8 mouse cellular contexts compared by ENCODE assay signal in the genomic region with DNA sequence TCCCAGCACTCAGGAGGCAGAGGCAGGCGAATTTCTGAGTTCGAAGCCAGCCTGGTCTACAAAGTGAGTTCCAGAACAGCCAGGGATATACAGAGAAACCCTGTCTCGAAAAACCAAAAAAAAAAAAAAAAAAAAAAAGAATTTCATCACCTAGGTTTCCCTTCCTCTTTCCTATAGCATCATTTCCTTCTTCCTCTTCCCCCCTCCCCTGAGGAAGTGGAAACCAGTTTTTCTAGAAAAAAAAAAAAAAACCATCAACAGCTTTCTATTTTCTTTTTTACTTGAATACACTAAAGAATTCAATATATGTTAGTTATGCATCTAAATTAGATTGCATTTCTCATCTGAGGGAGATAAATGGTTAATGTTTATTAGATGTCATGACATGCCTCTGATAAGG. TPM values are rescaled to one million over a fixed set of nuclear protein-coding genes. Genes with fewer than 3 reads are reported as not detected.
ATAC-seq and TF ChIP-seq lines count a peak whose summit lies in the region.
"Not testable (repeated sequence)": the region's sequence is repeated elsewhere in the genome, so short reads cannot be mapped to it uniquely, and the experiment has no call there.
"Had no signal": no experiment of that assay in that cellular context is flagged by ENCODE, and none has a peak within 500 bp of the region (broad histone marks: within the 10 kb centered on the region; RNA-seq: fewer than 3 reads in every experiment).

No protein-coding gene starts in this region.

- not testable (repeated sequence) for TF ChIP-seq POLR2A in bone marrow macrophage, adult 2 months (IDR thresholded peaks at IDR 0.05; ENCODE audit: borderline replicate concordance, low read depth, low read length)

- peak overlapping the region; percentile 65 for H3K27ac ChIP-seq in bone marrow macrophage, adult 2 months (ENCODE audit: insufficient read depth, low read depth, low read length)

- 0 out of 2 replicates have a peak, but pooled peaks have one; percentile 52 for ATAC-seq in common myeloid progenitor, adult 5-6 weeks (replicated peaks; ENCODE audit: low read depth, poor library complexity, severe bottlenecking)
- peak; percentile 88 for ATAC-seq in granulocyte monocyte progenitor cell, adult 5-6 weeks (replicated peaks; ENCODE audit: poor library complexity, severe bottlenecking)
- ATAC-seq in megakaryocyte, adult 5-6 weeks (ENCODE audit: poor library complexity, severe bottlenecking): peak; percentile 84
- peak; percentile 76 for ATAC-seq in megakaryocyte progenitor cell, adult 5-6 weeks (replicated peaks; ENCODE audit: poor library complexity)

- not testable (repeated sequence) for H3K4me3 ChIP-seq in bone marrow macrophage, adult 2 months (ENCODE audit: insufficient read depth, low read length)

- not testable (repeated sequence) for TF ChIP-seq CTCF in bone marrow macrophage, adult 2 months (IDR thresholded peaks at IDR 0.05; ENCODE audit: low read depth, low read length)

- H3K4me1 ChIP-seq in bone marrow macrophage, adult 2 months (ENCODE audit: control insufficient read depth, insufficient read depth, low read length): peaks cover 17% of the 10 kb centered on the region

RNA-seq across cellular contexts. Expression of a gene that starts 6.9 kb away (rescaled TPM):
- 457 and 471 TPM in 2 replicates for polyA plus RNA-seq in bone marrow macrophage, adult 2 months (2012; ENCODE audit: insufficient read depth, insufficient read length, missing spikeins)
- 0.78 and 1.4 TPM in 2 replicates for total RNA-seq in common myeloid progenitor, adult 5-6 weeks (2017)
- 1.2 TPM in 1 of 2 replicates, not detected in the other for total RNA-seq in granulocyte monocyte progenitor cell, adult 5-6 weeks (2014; fragmentation: Nextera tagmentation)
- 0.62 and 1.3 TPM in 2 replicates for total RNA-seq in granulocyte monocyte progenitor cell, adult 5-6 weeks (2017)
- 55.5 and 63.0 TPM in 2 replicates for total RNA-seq in megakaryocyte, adult 5-6 weeks (2015)
- total RNA-seq in megakaryocyte, adult 5-6 weeks (2017): 52.2 and 60.6 TPM in 2 replicates
- total RNA-seq in megakaryocyte progenitor cell, adult 5-6 weeks (2015): 0.59 and 1.5 TPM in 2 replicates
- 1.2 and 1.8 TPM in 2 replicates for total RNA-seq in megakaryocyte progenitor cell, adult 5-6 weeks (2017)
- total RNA-seq: CH12.LX, G1E, MEL had no signal
- polyA plus RNA-seq: G1E had no signal

Comparison
In these comparisons a context has a peak if more than half of its experiments do, and no peak if none do; other contexts are left out.
1. RNA of a gene that starts 6.9 kb away (total RNA-seq): 52.2 to 63.0 TPM in megakaryocyte, adult 5-6 weeks; 0.59 to 1.8 TPM in megakaryocyte progenitor cell, adult 5-6 weeks, 0.78 to 1.4 TPM in common myeloid progenitor, adult 5-6 weeks and 0.62 to 1.3 TPM in granulocyte monocyte progenitor cell, adult 5-6 weeks; every median in the first group is over 10 times any median in the second.
2. Peak in every context shown above with its lines, with median percentiles within 50 percentile points of each other: ATAC-seq.